Mouse (Mus musculus) intestine, embryonic 15.5 days (tissue): ENCODE data around the gene Klf16. TPM values are rescaled to one million over a fixed set of nuclear protein-coding genes. Genes with fewer than 3 reads are reported as not detected.
A peak's percentile ranks its signal among the peaks of the same experiment; 100 is the strongest.

Experiments
- ATAC-seq: fragments of 200-750 bp; cut with Nextera tagmentation; 2 replicates; pipeline ENCODE4 v1.8.0; 2017; ENCODE audit warnings: moderate TSS enrichment, moderate library complexity
- H3K27ac ChIP-seq: fragments of 300-500 bp; sonication (generic); 2 replicates; pipeline ENCODE4 v1.5.1; 2015; ENCODE audit warnings: mild to moderate bottlenecking, inconsistent platforms
- H3K27me3 ChIP-seq: fragments of 300-500 bp; sonication (generic); replicated peaks from 2 replicates; pipeline ENCODE4 v1.6.1; 2015; ENCODE audit warnings: inconsistent platforms
- H3K36me3 ChIP-seq: fragments of 300-500 bp; sonication (generic); 2 replicates; pipeline ENCODE4 v1.6.1; 2015; ENCODE audit warnings: inconsistent platforms
- H3K4me1 ChIP-seq: fragments of 300-500 bp; sonication (generic); replicated peaks from 2 replicates; pipeline ENCODE4 v1.6.1; 2015; ENCODE audit warnings: inconsistent platforms
- H3K4me2 ChIP-seq: fragments of 300-500 bp; sonication (generic); replicated peaks from 2 replicates; pipeline ENCODE4 v1.6.1; 2015; ENCODE audit warnings: mild to moderate bottlenecking, inconsistent platforms
- H3K4me3 ChIP-seq: fragments of 300-500 bp; sonication (generic); replicated peaks from 2 replicates; pipeline ENCODE4 v1.5.1; 2015; ENCODE audit warnings: inconsistent platforms
- H3K9ac ChIP-seq: fragments of 300-500 bp; sonication (generic); 2 replicates; pipeline ENCODE4 v1.6.1; 2015; ENCODE audit warnings: inconsistent platforms
- H3K9me3 ChIP-seq: fragments of 300-500 bp; sonication (generic); 2 replicates; pipeline ENCODE4 v1.6.1; 2016; ENCODE audit warnings: inconsistent platforms
- WGBS: fragments of 180-500 bp; shearing (Covaris S2); methylation state at CpG from one replicate; pipeline ENCODE4 v1.1.7; 2015; 5-methylcytosine and 5-hydroxymethylcytosine counted together
- polyA plus RNA-seq: library from polyadenylated mRNA; unstranded; fragments of >200 nt; fragmentation: Nextera tagmentation; extraction: Ambion mirVana; gene quantifications from 2 replicates; pipeline ENCODE4 v1.2.1, GENCODE M21; 2015

Gene Klf16
- polyA plus RNA-seq, 1 experiment from 2014 or later: 8.3 TPM

GRCm38 (mm10) chr10:80583047-80583446 is 5.9 kb upstream of the Klf16 start:
- ATAC-seq: no peak
- no peaks in the 10 kb centered on the region for H3K27me3 ChIP-seq
- peaks cover 16% of the 10 kb centered on the region for H3K36me3 ChIP-seq
- H3K9me3 ChIP-seq: no peaks in the 10 kb centered on the region
- no peak overlapping the region for H3K4me3 ChIP-seq
- no peak overlapping the region for H3K9ac ChIP-seq
- peaks cover 32% of the 10 kb centered on the region for H3K4me1 ChIP-seq
- 80% methylated on average over 5 of the region's 5 CpGs for WGBS
- H3K27ac ChIP-seq: no peak overlapping the region
- H3K4me2 ChIP-seq: no peak overlapping the region

GRCm38 (mm10) chr10:80578911-80579310 is 1.8 kb upstream of the Klf16 start:
- 9% methylated on average over 8 of the region's 8 CpGs for WGBS
- ATAC-seq: 0 out of 2 replicates have a peak, but pooled peaks have one; percentile 30
- H3K4me2 ChIP-seq: peak overlapping the region; percentile 94

GRCm38 (mm10) chr10:80578131-80578750 is 1.1 kb upstream of the Klf16 start:
- peak; percentile 60 for ATAC-seq
- WGBS: under 1% methylated on average over 29 of the region's 29 CpGs

More at GRCm38 (mm10) chr10:80578911-80579310, 1.8 kb upstream of the Klf16 start:
- Histone ChIP-seq H3K4me3 (peak overlapping the region; percentile 89; the same call in 1 of the 2 replicates), H3K36me3 (peaks cover 9% of the 10 kb centered on the region; the same call in 1 of the 2 replicates), H3K27me3 (no peaks in the 10 kb centered on the region), H3K9ac (peak overlapping the region; percentile 61; the same call in 1 of the 2 replicates), H3K4me1 (peaks cover 32% of the 10 kb centered on the region), H3K9me3 (no peaks in the 10 kb centered on the region), H3K27ac (peak overlapping the region; percentile 93)

GRCm38 (mm10) chr10:80576351-80577194 is 548 bp downstream of the Klf16 start:
- Histone ChIP-seq H3K4me2 (peak overlapping the region; percentile 94), H3K9ac (peak overlapping the region; percentile 72)
- under 1% methylated on average over 88 of the region's 96 CpGs for WGBS

More at GRCm38 (mm10) chr10:80578131-80578750, 1.1 kb upstream of the Klf16 start:
- Histone ChIP-seq H3K4me1 (peaks cover 37% of the 10 kb centered on the region), H3K9ac (peak overlapping the region; percentile 61), H3K4me2 (peak overlapping the region; percentile 94), H3K4me3 (peak overlapping the region; percentile 89), H3K36me3 (peaks cover 2% of the 10 kb centered on the region; the same call in 1 of the 2 replicates), H3K27me3 (no peaks in the 10 kb centered on the region), H3K27ac (peak overlapping the region; percentile 93), H3K9me3 (no peaks in the 10 kb centered on the region)

GRCm38 (mm10) chr10:80575925-80576324 is 1.2 kb downstream of the Klf16 start:
- Histone ChIP-seq H3K9ac (peak overlapping the region; percentile 72), H3K4me2 (peak overlapping the region; percentile 94), H3K4me3 (peak overlapping the region; percentile 89), H3K4me1 (peaks cover 56% of the 10 kb centered on the region), H3K27me3 (no peaks in the 10 kb centered on the region), H3K27ac (no peak overlapping the region), H3K9me3 (no peaks in the 10 kb centered on the region), H3K36me3 (no peaks in the 10 kb centered on the region)
- ATAC-seq: no peak
- 11% methylated on average over 17 of the region's 17 CpGs for WGBS

More at GRCm38 (mm10) chr10:80576351-80577194, 548 bp downstream of the Klf16 start:
- Histone ChIP-seq H3K36me3 (no peaks in the 10 kb centered on the region), H3K4me1 (peaks cover 50% of the 10 kb centered on the region), H3K4me3 (peak overlapping the region; percentile 89), H3K9me3 (no peaks in the 10 kb centered on the region), H3K27me3 (no peaks in the 10 kb centered on the region), H3K27ac (peak overlapping the region; percentile 93)
- peak; percentile 11 for ATAC-seq

GRCm38 (mm10) chr10:80574896-80575295 is 2.2 kb downstream of the Klf16 start:
- Histone ChIP-seq H3K36me3 (no peaks in the 10 kb centered on the region), H3K4me3 (no peak overlapping the region), H3K4me2 (peak overlapping the region; percentile 94; the same call in 1 of the 2 replicates), H3K9me3 (no peaks in the 10 kb centered on the region), H3K27me3 (no peaks in the 10 kb centered on the region), H3K27ac (no peak overlapping the region), H3K4me1 (peaks cover 66% of the 10 kb centered on the region), H3K9ac (peak overlapping the region; percentile 72)
- 81% methylated on average over 3 of the region's 3 CpGs for WGBS
- ATAC-seq: no peak

- H3K9me3 ChIP-seq: no peaks in the 10 kb centered on the region
- 49% methylated on average over 9 of the region's 9 CpGs for WGBS
- H3K4me3 ChIP-seq: no peak overlapping the region
- no peak overlapping the region for H3K4me2 ChIP-seq
- H3K36me3 ChIP-seq: no peaks in the 10 kb centered on the region
- no peak overlapping the region for H3K9ac ChIP-seq
- H3K27me3 ChIP-seq: no peaks in the 10 kb centered on the region
- H3K27ac ChIP-seq: no peak overlapping the region
- ATAC-seq: no peak
- H3K4me1 ChIP-seq: peaks cover 67% of the 10 kb centered on the region
These were observed 3.2 kb downstream of the Klf16 start for GRCm38 (mm10) chr10:80573944-80574343.

- no peak overlapping the region for H3K4me3 ChIP-seq
- no peaks in the 10 kb centered on the region for H3K9me3 ChIP-seq
- no peak for ATAC-seq
- no peak overlapping the region for H3K27ac ChIP-seq
- H3K4me2 ChIP-seq: no peak overlapping the region
- no peaks in the 10 kb centered on the region for H3K27me3 ChIP-seq
- 89% methylated on average over 2 of the region's 2 CpGs for WGBS
- H3K9ac ChIP-seq: no peak overlapping the region
- H3K36me3 ChIP-seq: 0 out of 2 replicates have a peak, but pooled peaks cover 2% of the 10 kb centered on the region
- H3K4me1 ChIP-seq: peaks cover 62% of the 10 kb centered on the region
These were observed 4.6 kb downstream of the Klf16 start for GRCm38 (mm10) chr10:80572477-80572876.

- Histone ChIP-seq H3K27me3 (no peaks in the 10 kb centered on the region), H3K27ac (peak overlapping the region; percentile 38; the same call in 1 of the 2 replicates), H3K4me2 (peak overlapping the region; percentile 46), H3K36me3 (0 out of 2 replicates have a peak, but pooled peaks cover 2% of the 10 kb centered on the region), H3K9me3 (no peaks in the 10 kb centered on the region), H3K4me3 (0 out of 2 replicates have a peak overlapping the region, but pooled peaks have one; percentile 7), H3K9ac (peak overlapping the region; percentile 38), H3K4me1 (peaks cover 67% of the 10 kb centered on the region)
- ATAC-seq: peak; percentile 11
- 24% methylated on average over 30 of the region's 30 CpGs for WGBS
These were observed 6.0 kb downstream of the Klf16 start for GRCm38 (mm10) chr10:80570871-80571836.

- Histone ChIP-seq H3K9ac (peak overlapping the region; percentile 38; the same call in 1 of the 2 replicates), H3K4me2 (peak overlapping the region; percentile 46), H3K4me1 (peaks cover 60% of the 10 kb centered on the region)
These were observed 6.7 kb downstream of the Klf16 start for GRCm38 (mm10) chr10:80570419-80570818.

GRCm38 (mm10) chr10:80569664-80570066 is 7.5 kb downstream of the Klf16 start:
- H3K27me3 ChIP-seq: no peaks in the 10 kb centered on the region

More at GRCm38 (mm10) chr10:80570419-80570818, 6.7 kb downstream of the Klf16 start:
- ATAC-seq: no peak
- Histone ChIP-seq H3K4me3 (no peak overlapping the region), H3K9me3 (no peaks in the 10 kb centered on the region), H3K27me3 (no peaks in the 10 kb centered on the region), H3K27ac (no peak overlapping the region), H3K36me3 (0 out of 2 replicates have a peak, but pooled peaks cover 2% of the 10 kb centered on the region)
- 82% methylated on average over 10 of the region's 10 CpGs for WGBS

More at GRCm38 (mm10) chr10:80569664-80570066, 7.5 kb downstream of the Klf16 start:
- H3K9me3 ChIP-seq: no peaks in the 10 kb centered on the region
- H3K4me3 ChIP-seq: 0 out of 2 replicates have a peak overlapping the region, but pooled peaks have one; percentile 7
- ATAC-seq: peak; percentile 75
- H3K4me1 ChIP-seq: peaks cover 54% of the 10 kb centered on the region
- peak overlapping the region; percentile 42 for H3K4me2 ChIP-seq
- WGBS: 28% methylated on average over 10 of the region's 10 CpGs
- peak overlapping the region; percentile 12; the same call in 1 of the 2 replicates for H3K9ac ChIP-seq
- H3K27ac ChIP-seq: 0 out of 2 replicates have a peak overlapping the region, but pooled peaks have one; percentile 29
- H3K36me3 ChIP-seq: 0 out of 2 replicates have a peak, but pooled peaks cover 2% of the 10 kb centered on the region
